Mouse (Mus musculus) CH12.LX (cell line): ENCODE data around the gene Dse. TPM values are rescaled to one million over a fixed set of nuclear protein-coding genes. Genes with fewer than 3 reads are reported as not detected.
A peak's percentile ranks its signal among the peaks of the same experiment; 100 is the strongest.

Experiments
- DNase-seq: peaks from one replicate; pipeline ENCODE4 v3.0.0-alpha.2; 2013; ENCODE audit errors: extremely low read depth
- H3K27ac ChIP-seq: 2 replicates; pipeline ENCODE4 v1.5.1; 2012; ENCODE audit warnings: low read depth, mild to moderate bottlenecking, control low read depth, moderate library complexity; ENCODE audit not compliant: insufficient read depth
- H3K27me3 ChIP-seq: replicated peaks from 2 replicates; pipeline ENCODE3; 2012; ENCODE audit warnings: inconsistent platforms
- H3K36me3 ChIP-seq, 2 experiments: replicated peaks in 1 of 2; 2 replicates each; pipeline versions ENCODE3 to v1.6.1; 2012; ENCODE audit warnings: inconsistent platforms in 1 of 2, low read length in 1 of 2, mild to moderate bottlenecking in 1 of 2, mixed read lengths in 1 of 2, moderate library complexity in 1 of 2; ENCODE audit not compliant: control insufficient read depth in 1 of 2, insufficient read depth in 1 of 2
- H3K4me1 ChIP-seq, 2 experiments: 2 replicates each; pipeline ENCODE4 v1.6.1; 2012; ENCODE audit warnings: inconsistent platforms in 1 of 2, moderate library complexity in 1 of 2; ENCODE audit not compliant: insufficient read depth in 2 of 2, control insufficient read depth in 1 of 2
- H3K4me2 ChIP-seq: 2 replicates; pipeline ENCODE4 v1.6.1; 2012; ENCODE audit warnings: low read depth, mild to moderate bottlenecking, control low read depth; ENCODE audit not compliant: poor library complexity, insufficient read depth, severe bottlenecking
- H3K4me3 ChIP-seq, 3 experiments: fragments of 150-350 bp in 1 of 3; sonication (generic) in 1 of 3; replicated peaks in 1 of 3; 2 replicates each; pipeline versions ENCODE3 to v1.5.1; 2011 to 2012; ENCODE audit warnings: low read depth in 2 of 3, low read length in 2 of 3, mild to moderate bottlenecking in 2 of 3, moderate library complexity in 2 of 3, control low read depth in 1 of 3, improper control_type of control experiment in 1 of 3, inconsistent platforms in 1 of 3, mixed read lengths in 1 of 3; ENCODE audit not compliant: poor library complexity in 1 of 3
- H3K79me2 ChIP-seq: replicated peaks from 2 replicates; pipeline ENCODE4 v1.6.1; 2012; ENCODE audit warnings: mild to moderate bottlenecking, moderate library complexity; ENCODE audit not compliant: control insufficient read depth, poor library complexity, insufficient read depth, severe bottlenecking; ENCODE audit errors: extremely low read depth
- H3K9ac ChIP-seq: 2 replicates; pipeline ENCODE4 v1.6.1; 2012; ENCODE audit warnings: low read depth, mild to moderate bottlenecking, control low read depth, moderate library complexity; ENCODE audit not compliant: insufficient read depth
- H3K9me3 ChIP-seq: replicated peaks from 2 replicates; pipeline ENCODE3; 2012; ENCODE audit warnings: low read length, inconsistent platforms, mixed read lengths
- CTCF ChIP-seq, 2 experiments: IDR thresholded peaks in 1 of 2; conservative IDR thresholded peaks in 1 of 2; 2 replicates each; pipeline ENCODE4 v1.5.1; 2011 to 2012; ENCODE audit warnings: low read depth in 2 of 2, low read length in 2 of 2, improper control_type of control experiment in 1 of 2, inconsistent platforms in 1 of 2, mild to moderate bottlenecking in 1 of 2, moderate library complexity in 1 of 2
- ELF1 ChIP-seq: IDR thresholded peaks from 2 replicates; pipeline ENCODE4 v1.6.1; 2014; ENCODE audit warnings: low read depth, mild to moderate bottlenecking, inconsistent platforms, low read length, improper control_type of control experiment
- EP300 ChIP-seq: IDR thresholded peaks from 2 replicates; pipeline ENCODE4 v1.6.1; 2011; ENCODE audit warnings: low read length, improper control_type of control experiment
- HCFC1 ChIP-seq: IDR thresholded peaks from 2 replicates; pipeline ENCODE4 v1.6.1; 2012; ENCODE audit warnings: low read depth, mild to moderate bottlenecking, inconsistent platforms, low read length, improper control_type of control experiment
- JUN ChIP-seq: IDR thresholded peaks from 2 replicates; pipeline ENCODE4 v1.6.1; 2011; ENCODE audit warnings: low read depth, mild to moderate bottlenecking, low read length, improper control_type of control experiment, moderate library complexity; ENCODE audit not compliant: insufficient read depth
- JUND ChIP-seq: conservative IDR thresholded peaks from 2 replicates; pipeline ENCODE4 v1.6.1; 2011; ENCODE audit warnings: low read depth, low read length, improper control_type of control experiment
- KAT2A ChIP-seq: IDR thresholded peaks from 2 replicates; pipeline ENCODE4 v1.6.1; 2012; ENCODE audit warnings: low read length, improper control_type of control experiment, inconsistent platforms; ENCODE audit not compliant: insufficient replicate concordance
- MAFK ChIP-seq: IDR thresholded peaks from 2 replicates; pipeline ENCODE4 v1.6.1; 2011; ENCODE audit warnings: low read length, improper control_type of control experiment; ENCODE audit not compliant: insufficient replicate concordance
- MAX ChIP-seq: IDR thresholded peaks from 2 replicates; pipeline ENCODE4 v1.6.1; 2011; ENCODE audit warnings: low read length, improper control_type of control experiment
- MXI1 ChIP-seq: IDR thresholded peaks from 2 replicates; pipeline ENCODE4 v1.6.1; 2011; ENCODE audit warnings: mild to moderate bottlenecking, low read depth, low read length, improper control_type of control experiment
- NRF1 ChIP-seq: IDR thresholded peaks from 2 replicates; pipeline ENCODE4 v1.6.1; 2014; ENCODE audit warnings: low read depth, mild to moderate bottlenecking, inconsistent platforms, low read length, improper control_type of control experiment, moderate library complexity
- POLR2A ChIP-seq: IDR thresholded peaks from 2 replicates; pipeline ENCODE4 v1.6.1; 2011; ENCODE audit warnings: low read depth, mild to moderate bottlenecking, improper control_type of control experiment, low read length
- POLR2AphosphoS2 ChIP-seq: IDR thresholded peaks from 2 replicates; pipeline ENCODE4 v1.6.1; 2011; ENCODE audit warnings: low read depth, low read length, improper control_type of control experiment
- SIN3A ChIP-seq: IDR thresholded peaks from 2 replicates; pipeline ENCODE4 v1.6.1; 2012; ENCODE audit warnings: low read length, improper control_type of control experiment, inconsistent platforms
- USF1 ChIP-seq: IDR thresholded peaks from 2 replicates; pipeline ENCODE4 v1.6.1; 2014; ENCODE audit warnings: low read depth, mild to moderate bottlenecking, inconsistent platforms, low read length, improper control_type of control experiment
- USF2 ChIP-seq: conservative IDR thresholded peaks from 2 replicates; pipeline ENCODE4 v1.6.1; 2011; ENCODE audit warnings: low read depth, low read length, improper control_type of control experiment
- ZC3H11A ChIP-seq: IDR thresholded peaks from 2 replicates; pipeline ENCODE4 v1.6.1; 2012; ENCODE audit warnings: low read depth, mild to moderate bottlenecking, inconsistent platforms, low read length, improper control_type of control experiment
- ZMIZ1 ChIP-seq: IDR thresholded peaks from 2 replicates; pipeline ENCODE4 v1.6.1; 2012; ENCODE audit warnings: low read depth, mild to moderate bottlenecking, inconsistent platforms, low read length, improper control_type of control experiment
- ZNF384 ChIP-seq: IDR thresholded peaks from 2 replicates; pipeline ENCODE4 v1.6.1; 2012; ENCODE audit warnings: low read depth, low read length, improper control_type of control experiment, inconsistent platforms
- dilution Hi-C: fragments of 300-500 bp; cut with MboI; formaldehyde crosslinking; loops from 2 replicates; pipeline ENCODE4 v1.14.3; 2020; ENCODE audit warnings: low sequenced_read_pairs; ENCODE audit not compliant: extremely low pct_unique_long_range_greater_than_20kb, extremely low pct_ligation_motif_present
- in situ Hi-C: fragments of 300-500 bp; cut with MboI; formaldehyde crosslinking; loops from 3 replicates; pipeline ENCODE4 v1.14.3; 2019; ENCODE audit warnings: low sequenced_read_pairs, low pct_ligation_motif_present, low pct_unique_long_range_greater_than_20kb, mixed read lengths
- polyA plus RNA-seq: library from polyadenylated mRNA; unstranded; fragments of >175 nt; gene quantifications from 2 replicates; pipeline ENCODE4 v1.2.1, GENCODE M21; 2012; ENCODE audit warnings: low read depth; ENCODE audit not compliant: insufficient read length
- total RNA-seq, 2 experiments: library from RNA; depleted of rRNA; stranded (reverse); fragments of 300-350 nt in 1 of 2; fragments of >200 nt in 1 of 2; gene quantifications; 2 replicates each; pipeline ENCODE4 v1.2.3; 2012 to 2014

Gene Dse
- total and polyA plus RNA-seq, 3 experiments: 0.10 to 0.15 TPM; not detected in 1

GRCm38 (mm10) chr10:34209951-34210350 is 2.4 kb upstream of the Dse start:
- DNase-seq: no peak
- dilution Hi-C loops (no loop called here), in situ Hi-C loops (no loop called here)
- peaks cover 4% of the 10 kb centered on the region for H3K9me3 ChIP-seq
- no peak for TF ChIP-seq KAT2A
- TF ChIP-seq POLR2A: no peak
- no peak for TF ChIP-seq POLR2AphosphoS2
- TF ChIP-seq CTCF (conservative IDR thresholded peaks at IDR 0.05 in 1 of 2, IDR thresholded peaks at IDR 0.05 in 1 of 2; ENCODE audit: low read depth in 2 of 2, low read length in 2 of 2): no peak
- TF ChIP-seq EP300: 0 out of 2 replicates have a peak, but pooled peaks have one; percentile 20
- no peak for TF ChIP-seq USF2
- TF ChIP-seq NRF1: no peak
- TF ChIP-seq MAFK: peak; percentile 44; the same call in 1 of the 2 replicates
- peaks cover 0 to 5% of the 10 kb centered on the region in 2 experiments; a peak in 1 of 4 replicates for H3K4me1 ChIP-seq
- H3K36me3 ChIP-seq: no peaks in the 10 kb centered on the region
- no peaks in the 10 kb centered on the region for H3K79me2 ChIP-seq
- H3K4me2 ChIP-seq: no peak overlapping the region
- no peak overlapping the region for H3K9ac ChIP-seq
- no peak overlapping the region for H3K27ac ChIP-seq
- no peak overlapping the region for H3K4me3 ChIP-seq
- H3K27me3 ChIP-seq: no peaks in the 10 kb centered on the region

DNA sequence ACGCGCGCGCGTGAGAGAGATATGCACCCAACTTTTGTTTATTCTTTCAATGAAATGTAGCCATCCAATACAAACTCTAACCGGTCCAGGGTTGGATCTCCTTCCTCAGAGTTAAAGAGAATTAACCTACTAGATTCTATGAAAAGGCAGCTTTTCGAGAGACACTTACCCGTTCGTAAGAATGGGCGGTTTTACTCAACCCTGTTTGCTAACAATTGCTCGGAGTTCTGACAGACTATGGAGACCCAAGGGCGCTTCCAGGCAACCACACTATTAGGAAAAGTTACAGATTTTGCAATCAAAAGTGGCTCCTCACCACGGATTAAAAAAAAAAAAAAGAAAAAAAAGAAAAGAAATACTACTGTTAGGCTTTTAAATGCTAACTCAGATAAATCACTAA is 516 bp upstream of the Dse start:
- in situ Hi-C loops: no loop called here
- Histone ChIP-seq H3K4me3 (no peak overlapping the region), H3K27me3 (no peaks in the 10 kb centered on the region)

DNA sequence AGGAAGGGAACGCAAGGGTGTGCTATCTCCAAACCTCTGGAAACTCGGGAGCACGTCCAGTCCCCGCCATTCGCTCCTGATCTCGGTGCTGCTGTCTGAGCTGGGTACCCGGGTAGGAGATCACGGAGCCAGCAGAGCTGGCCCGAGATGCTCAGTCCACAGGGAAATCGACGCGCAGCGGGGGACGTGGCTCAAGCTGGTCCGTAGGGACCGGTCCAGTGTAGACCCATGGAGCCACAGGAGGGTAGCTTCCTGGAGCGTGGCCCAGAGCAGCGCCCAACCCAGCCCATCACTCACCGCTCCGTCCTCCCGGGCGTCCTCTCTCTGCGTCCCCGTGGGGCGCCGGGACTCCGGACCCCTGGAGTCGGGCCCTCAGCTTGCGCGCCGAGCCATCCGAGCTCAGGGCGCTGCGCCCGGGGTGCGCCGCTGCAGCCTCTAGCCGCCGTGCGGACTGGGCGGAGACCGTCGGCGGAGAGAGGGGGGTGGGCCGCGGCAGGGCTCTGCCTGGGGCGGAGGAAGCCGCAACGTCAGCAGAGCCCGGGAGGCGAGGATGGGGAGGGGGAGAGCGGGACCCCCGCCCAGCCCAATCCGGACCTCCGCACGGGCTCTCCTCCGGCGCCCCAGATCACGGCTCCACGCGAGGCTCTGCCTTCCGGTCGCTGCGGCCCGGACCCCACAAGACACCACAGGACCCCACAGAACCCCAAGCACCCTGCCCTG is 572 bp downstream of the Dse start:
- Histone ChIP-seq H3K4me3 (no peak overlapping the region), H3K79me2 (no peaks in the 10 kb centered on the region), H3K36me3 (no peaks in the 10 kb centered on the region), H3K4me1 (peaks cover 0 to 5% of the 10 kb centered on the region in 2 experiments; a peak in 2 of 4 replicates), H3K27me3 (no peaks in the 10 kb centered on the region), H3K27ac (no peak overlapping the region), H3K9me3 (peaks cover 4% of the 10 kb centered on the region), H3K9ac (no peak overlapping the region), H3K4me2 (no peak overlapping the region)
- in situ Hi-C loops (no loop called here), dilution Hi-C loops (no loop called here)
- TF ChIP-seq SIN3A (no peak), JUN (no peak), ZMIZ1 (no peak)
- DNase-seq: no peak

More for the DNA sequence above, 516 bp upstream of the Dse start:
- no peak for DNase-seq
- Histone ChIP-seq H3K9ac (no peak overlapping the region), H3K36me3 (no peaks in the 10 kb centered on the region), H3K4me1 (peaks cover 0 to 5% of the 10 kb centered on the region in 2 experiments; a peak in 1 of 4 replicates), H3K27ac (no peak overlapping the region), H3K4me2 (no peak overlapping the region), H3K79me2 (no peaks in the 10 kb centered on the region), H3K9me3 (peaks cover 4% of the 10 kb centered on the region)
- TF ChIP-seq KAT2A (no peak), USF1 (no peak), JUND (no peak), ZNF384 (no peak), SIN3A (no peak), ELF1 (no peak), MAX (no peak), ZC3H11A (no peak), MXI1 (no peak), HCFC1 (no peak)
- dilution Hi-C loops: no loop called here
